Mouse (Mus musculus): ENCODE results near the gene Egf. TPM values are rescaled to one million over a fixed set of nuclear protein-coding genes. Genes with fewer than 3 reads are reported as not detected.
A peak's percentile ranks its signal among the peaks of the same experiment; 100 is the strongest.

Gene Egf
- total RNA-seq, 2 experiments from 2014 or later, result 0.47 to 0.95 TPM

DNA sequence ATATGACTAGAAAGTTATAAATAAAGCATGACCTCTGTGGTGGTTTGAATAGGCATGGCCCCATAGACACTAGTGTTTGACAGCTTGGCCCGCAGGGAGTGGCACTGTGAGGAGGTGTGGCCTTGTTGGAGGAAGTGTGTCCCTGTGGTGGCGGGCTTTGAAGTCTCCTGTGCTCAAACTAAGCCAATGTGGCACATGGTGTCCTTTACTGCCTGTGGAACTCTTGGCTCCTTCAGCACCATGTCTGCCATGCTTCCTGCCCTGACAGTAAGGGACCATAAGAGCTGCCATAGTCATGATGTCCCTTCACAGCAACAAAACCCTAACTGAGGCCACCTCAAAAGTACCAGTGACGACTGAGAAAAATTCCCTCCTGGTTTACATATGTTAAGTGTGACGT, 102.6 kb downstream of the Egf start:
- ATAC-seq (ENCODE audit: poor library complexity, severe bottlenecking), result peak; percentile 33

DNA sequence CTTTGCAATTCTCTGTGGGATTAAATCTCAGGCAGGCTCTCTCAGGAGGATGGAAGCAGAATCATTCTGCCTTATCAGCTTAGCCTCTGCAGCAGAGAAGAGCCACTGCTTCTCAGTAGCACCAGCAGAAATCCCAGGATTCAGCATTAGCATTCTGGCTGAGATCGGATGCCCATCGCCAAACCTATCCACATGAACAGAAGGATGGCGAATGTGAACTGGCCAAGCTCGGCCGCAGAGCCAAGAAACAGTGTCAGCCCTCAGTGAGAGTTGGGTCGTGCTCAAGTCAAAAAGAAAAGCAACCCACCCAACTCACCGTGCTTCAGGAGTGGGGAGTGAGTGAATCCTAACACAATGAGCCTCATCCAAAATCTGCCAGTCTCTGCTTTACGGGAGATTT, 103.4 kb downstream of the Egf start:
- ATAC-seq (ENCODE audit: poor library complexity, severe bottlenecking), result no peak

DNA sequence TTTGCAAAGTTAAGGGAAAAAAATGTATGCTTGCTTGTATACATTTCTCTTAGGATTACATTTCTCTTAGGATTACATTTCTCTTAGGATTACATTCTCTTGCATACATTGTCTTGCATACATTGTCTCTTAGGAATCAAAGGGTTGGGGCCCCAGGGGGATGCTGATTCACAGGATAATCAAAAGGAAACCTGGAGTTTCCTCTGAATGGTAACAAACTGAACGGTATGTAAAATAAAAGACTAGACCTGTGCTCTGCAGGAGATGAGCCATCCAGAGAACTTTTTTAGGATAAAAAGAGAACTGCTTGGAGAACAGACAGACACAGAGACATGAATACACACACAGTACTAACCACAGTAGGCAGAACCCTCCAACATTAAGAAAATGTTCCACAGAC, 104.2 kb downstream of the Egf start:
- ATAC-seq (ENCODE audit: poor library complexity, severe bottlenecking), result no peak

DNA sequence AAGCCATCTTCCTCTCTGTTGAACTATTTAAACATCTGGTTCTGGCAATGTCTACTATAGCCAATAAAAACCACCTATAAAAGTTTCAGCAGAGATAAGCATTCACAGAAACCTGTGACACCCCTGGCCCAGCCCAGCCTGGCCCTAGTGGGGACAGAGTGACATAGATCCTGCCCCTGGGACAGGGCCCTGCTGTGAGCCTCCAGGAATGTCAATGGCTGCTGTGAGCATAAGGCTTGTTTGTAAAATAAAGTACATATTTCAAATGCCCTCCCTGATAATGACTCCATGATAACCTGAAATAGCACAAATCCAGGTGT, 104.9 kb downstream of the Egf start:
- no peak for ATAC-seq (ENCODE audit: poor library complexity, severe bottlenecking)

DNA sequence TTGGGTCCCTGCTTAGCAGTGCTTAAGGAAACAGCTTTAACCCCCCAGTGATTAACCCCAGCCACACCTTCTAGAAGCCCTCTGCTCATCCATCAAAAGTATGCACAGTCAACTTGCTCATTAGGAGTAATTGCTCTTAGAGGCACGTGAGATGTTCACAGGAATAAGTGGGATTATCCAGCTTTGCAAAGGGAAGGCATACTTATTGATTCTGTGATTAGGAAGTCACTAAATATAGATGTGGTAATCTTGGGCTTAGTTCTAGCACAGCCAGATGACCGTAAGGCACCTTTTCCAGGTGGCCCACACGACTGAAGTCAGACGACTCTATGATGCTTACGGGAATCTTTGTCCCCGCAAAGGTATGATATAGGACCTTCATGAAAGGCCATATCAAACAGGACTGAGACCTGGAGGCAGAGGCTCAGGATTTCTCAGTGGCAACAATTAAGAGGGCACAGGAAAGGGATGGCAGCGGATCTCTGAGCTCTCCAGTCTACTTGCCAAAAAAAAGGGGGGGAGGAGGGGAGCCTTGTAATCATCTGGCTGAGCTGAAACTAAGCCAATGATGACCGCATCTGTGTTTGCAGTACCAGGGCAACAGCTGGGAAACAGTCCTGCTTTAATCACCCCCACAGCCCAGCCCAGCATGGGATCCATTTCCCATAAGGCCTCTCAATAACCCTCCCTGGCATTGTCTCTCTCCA, 105.4 kb downstream of the Egf start:
- no peak for ATAC-seq (ENCODE audit: poor library complexity, severe bottlenecking)

DNA sequence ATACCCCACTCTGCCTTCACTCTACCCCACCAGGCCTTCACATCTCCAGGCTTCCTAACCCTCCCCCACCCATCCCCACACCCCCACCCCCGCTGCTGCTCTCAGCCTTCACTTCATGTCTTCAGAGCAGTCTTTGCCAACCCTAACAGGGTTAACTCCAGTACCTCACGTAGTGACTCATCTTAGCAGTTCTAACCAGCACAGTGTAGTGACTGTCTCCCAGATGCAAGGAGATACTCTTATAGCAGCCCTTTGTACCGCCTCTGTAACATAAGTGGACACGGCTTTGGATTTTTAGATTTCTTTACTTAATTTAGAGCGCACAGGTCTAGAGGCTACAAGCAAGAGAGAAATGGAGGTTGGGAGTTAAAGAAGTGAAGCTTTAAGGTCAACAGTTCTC, 106.5 kb downstream of the Egf start:
- ATAC-seq (ENCODE audit: poor library complexity, severe bottlenecking), result no peak

DNA sequence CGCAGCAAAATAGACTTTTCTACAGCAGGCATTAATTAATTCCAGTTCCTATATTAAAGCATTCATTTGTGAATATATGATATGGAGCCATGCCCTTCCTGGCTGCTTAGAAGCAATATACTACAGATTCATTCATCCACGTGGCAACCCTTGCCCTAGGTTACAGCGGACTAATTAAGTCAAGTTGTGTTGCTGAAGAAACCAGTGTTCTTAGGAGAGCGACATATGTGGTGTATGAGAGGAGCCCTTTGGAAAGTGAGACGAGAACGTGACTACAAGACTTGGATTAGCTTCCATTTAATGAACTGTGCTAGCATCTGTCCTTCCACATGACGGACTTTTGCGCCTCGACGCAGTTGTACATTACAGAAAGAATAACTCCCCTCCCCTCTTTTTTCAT, 107.8 kb downstream of the Egf start:
- ATAC-seq (ENCODE audit: poor library complexity, severe bottlenecking), result no peak

DNA sequence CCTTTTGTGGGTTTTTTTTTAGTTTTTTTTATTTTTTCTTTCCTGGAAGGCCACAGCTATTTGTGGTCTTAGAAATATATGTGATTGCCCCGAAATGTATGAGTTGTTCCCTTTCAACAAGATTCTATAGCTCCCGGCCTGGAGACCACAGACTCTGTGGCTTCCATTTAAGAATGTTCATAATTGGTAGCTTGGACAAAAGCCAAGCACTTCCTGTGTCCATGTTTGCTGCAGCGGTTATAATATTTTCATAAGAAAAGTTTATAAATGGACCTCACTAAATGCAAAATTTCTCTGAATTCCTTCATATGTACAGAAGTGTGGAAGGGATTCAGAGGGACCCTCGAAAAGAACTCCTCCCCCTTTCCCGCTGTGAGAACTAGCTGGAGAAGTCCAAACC, 108.3 kb downstream of the Egf start:
- ATAC-seq (ENCODE audit: poor library complexity, severe bottlenecking), result no peak

DNA sequence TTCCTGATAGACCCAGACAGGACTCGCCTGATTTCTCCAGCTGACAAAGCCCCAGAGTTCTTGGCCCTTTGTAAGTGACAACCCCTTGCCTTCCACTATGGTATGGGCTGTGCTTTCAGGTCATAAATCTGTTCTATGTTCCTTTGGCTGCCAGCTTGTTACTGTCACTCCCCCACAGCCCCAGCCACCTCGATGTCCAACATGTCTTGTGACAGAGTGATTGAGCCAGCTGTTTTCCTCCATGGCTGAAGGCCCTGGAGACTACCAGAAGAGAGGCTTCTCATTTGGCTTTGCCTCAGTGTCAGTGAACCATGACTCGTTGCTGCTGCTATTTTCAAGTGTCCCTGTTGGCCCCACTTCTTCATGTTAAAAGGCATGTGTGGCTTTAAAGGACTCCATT, 109.7 kb downstream of the Egf start:
- no peak for ATAC-seq (ENCODE audit: poor library complexity, severe bottlenecking)

DNA sequence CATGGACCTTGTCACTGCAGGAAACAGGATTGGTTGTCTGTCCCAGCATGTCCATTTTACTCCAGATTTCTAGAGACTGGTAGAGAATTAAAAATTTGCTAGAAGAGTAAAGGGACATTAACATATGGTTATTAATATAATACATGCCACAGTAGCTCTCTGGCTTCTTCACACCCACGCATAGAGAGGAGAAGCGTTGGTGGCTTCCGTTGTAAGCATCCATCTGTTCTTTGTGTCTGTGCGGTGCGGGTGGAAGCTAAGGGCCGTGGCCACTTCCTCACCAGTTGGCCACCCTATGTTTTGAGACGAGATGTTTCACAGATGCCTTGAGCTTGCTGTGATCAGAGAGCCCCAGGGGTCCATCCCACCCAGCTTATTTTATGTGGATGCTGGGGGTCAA, 113.5 kb downstream of the Egf start:
- ATAC-seq (ENCODE audit: poor library complexity, severe bottlenecking), result no peak

DNA sequence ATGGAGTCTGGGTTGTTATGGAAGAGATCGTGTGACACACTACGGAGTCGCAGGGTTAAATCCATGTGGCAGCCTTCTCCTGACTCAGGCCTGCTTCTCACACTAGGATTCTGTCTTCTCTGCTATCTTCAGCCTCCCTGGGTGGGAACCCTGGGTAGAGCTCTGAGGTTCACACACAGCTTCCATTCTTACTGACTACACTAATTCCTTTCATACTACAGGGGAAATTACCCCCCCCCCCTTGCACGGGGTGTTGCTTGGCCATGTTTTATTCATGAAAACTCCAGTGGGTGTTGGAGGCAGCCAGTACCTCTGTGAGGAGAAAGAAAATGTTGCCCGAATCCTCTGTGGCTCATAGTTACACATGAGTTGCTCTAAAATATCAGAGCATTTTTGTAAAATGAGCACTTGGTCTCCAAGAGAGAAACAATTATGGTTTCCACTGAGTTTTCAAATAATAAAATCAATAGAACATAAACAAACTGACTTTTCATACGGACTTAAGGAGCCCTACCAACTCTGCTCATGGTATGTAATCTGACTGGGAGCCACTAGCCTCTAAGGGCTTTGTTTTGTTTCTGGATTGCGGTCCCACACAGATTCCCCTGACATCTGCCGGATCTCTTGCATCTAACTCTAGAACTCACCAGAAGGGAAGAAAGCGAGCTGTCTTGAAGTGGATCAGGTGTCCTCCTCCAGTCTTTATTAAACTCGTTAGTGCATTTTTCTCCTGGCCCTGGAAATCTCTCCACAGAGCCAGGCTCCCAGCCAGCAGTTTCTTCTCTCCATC, 114.7 kb downstream of the Egf start:
- ATAC-seq (ENCODE audit: poor library complexity, severe bottlenecking), result no peak

DNA sequence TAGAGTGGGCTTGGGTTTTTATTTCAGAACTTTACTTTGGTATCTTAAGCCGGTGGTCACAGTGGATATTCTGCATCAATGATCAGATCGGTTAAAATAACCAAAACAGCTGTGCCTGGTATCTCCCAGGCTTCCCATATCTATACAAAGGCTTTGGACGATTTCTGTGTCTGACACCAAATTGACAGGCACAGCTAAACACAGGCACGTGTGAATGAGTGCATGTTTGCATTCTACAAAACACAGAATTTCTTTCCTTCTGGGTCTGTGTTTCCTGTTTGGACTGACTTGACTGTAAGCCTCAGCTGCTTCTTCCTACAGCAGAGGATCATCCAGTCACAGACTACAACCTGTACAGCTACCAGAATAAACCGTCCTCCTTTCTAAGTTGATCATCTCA, 115.4 kb downstream of the Egf start:
- no peak for ATAC-seq (ENCODE audit: poor library complexity, severe bottlenecking)

DNA sequence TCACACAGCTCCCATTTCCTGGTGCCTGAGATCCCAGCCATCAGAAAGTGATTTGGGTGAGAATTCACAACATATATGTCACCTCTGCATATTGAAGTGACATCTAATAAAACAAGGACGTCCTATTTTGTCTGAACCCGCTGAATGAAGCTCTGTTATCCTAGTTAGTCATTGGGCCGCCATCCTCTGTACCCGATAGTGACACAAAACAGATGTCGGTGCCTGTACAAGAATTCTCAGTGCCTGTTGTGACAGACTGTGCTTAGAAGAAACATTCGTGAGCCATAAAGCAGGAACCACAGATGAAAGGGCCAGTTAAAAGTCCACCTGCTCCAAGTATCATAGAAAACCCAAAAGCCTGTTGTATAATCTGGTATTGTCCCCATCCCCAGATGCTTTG, 117.7 kb downstream of the Egf start:
- ATAC-seq (ENCODE audit: poor library complexity, severe bottlenecking), result no peak

DNA sequence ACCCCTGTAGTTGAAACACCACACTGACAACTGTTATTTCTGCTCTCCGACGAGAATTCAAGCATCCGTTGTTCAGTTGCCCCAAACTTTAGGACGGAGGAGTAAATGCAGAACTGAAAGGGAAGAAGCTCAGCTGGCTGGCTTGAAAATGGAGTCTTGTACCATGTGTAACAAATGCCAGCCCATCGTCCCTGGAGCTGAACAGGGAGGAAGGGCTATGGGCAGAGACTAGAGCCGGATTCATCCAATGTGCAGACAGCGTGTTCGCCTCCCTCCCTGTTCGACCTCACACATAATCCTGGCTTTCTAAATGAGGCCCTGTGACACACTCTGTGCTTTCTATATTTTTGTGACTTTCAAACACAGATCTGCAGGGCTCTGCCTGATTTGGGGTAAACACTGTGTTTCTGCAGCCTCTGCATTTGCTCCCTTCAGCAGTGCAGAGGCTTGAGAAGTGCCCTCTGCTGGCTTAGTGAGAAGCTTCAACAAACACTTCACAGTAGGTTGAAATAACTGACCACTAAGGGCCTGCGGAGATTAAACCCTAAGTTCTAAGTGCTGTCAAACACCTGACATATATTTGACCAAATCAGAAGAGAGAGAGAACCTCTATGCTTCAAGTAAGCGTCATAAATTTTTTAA, 120.7 kb downstream of the Egf start:
- peak; percentile 56 for ATAC-seq (ENCODE audit: poor library complexity, severe bottlenecking)

DNA sequence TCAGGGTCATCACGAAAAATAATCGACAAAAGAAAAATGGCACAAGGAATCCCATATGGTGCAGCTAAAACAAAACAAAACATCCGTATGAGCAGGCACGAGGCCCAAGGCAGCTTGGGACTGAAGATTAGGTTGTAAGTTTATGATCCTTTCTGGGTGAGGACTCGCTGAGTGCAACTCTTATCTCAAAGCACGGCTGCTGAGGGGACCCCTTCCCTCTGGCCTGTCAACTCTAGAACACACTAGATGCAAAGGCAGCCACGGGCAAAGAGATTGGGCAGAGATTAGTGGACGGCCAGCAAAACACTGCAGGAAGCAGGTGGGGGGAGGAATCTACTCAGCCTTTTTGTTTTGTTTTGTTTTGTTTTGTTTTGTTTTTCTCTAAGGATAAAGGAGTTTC, 121.6 kb downstream of the Egf start:
- no peak for ATAC-seq (ENCODE audit: poor library complexity, severe bottlenecking)

DNA sequence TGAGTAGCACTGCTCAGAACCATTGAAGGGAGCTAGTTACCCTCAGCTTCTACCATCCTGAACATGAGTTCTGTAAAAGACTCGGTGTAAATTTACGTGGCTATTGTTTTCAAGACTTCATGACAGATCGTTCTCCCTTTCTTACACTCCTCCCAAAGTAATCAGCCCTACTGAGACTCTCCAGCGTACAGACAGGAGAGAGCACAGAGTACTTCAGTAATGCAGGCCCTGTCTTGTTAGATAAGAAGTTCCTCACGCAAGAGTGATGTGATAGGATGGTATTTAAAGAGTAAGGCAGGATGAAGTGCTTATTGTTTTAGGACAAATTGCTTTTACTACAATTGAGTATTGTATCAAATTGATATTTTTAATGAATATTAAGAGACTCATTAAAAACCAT, 123.3 kb downstream of the Egf start:
- ATAC-seq (ENCODE audit: poor library complexity, severe bottlenecking), result no peak

DNA sequence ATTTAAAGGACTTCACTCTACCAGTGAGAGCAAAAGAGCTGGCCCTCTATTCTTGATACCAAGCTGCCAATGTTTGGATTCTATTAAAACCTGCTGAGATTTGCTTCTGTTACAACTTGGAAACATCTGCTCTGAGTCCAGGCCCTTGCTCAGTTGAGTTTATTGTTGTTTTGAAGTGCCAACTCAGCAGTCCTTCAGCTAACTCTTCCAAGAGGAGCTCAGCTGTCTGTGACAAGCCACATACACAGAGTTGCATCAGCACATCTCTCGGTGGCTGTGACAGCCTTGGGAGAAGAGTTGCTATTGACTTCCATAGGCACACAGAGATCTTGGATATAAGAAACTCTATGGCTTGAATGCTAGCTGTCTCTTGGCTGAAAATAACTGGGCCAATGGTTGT, 124.1 kb downstream of the Egf start:
- ATAC-seq (ENCODE audit: poor library complexity, severe bottlenecking), result no peak

Other genes starting within 250 kb of the Egf start
- gene Elovl6, start 223.0 kb downstream of the Egf start, total RNA-seq (2015), result 11.8 and 13.7 TPM in 2 replicates
- gene Elovl6, start 223.0 kb downstream of the Egf start, total RNA-seq (2017), result 9.5 and 10.6 TPM in 2 replicates
- gene Lrit3, start 48.7 kb upstream of the Egf start, total RNA-seq (2015), result 0.09 TPM in 1 of 2 replicates, not detected in the other
- not detected in 2 replicates for gene Lrit3, start 48.7 kb upstream of the Egf start, total RNA-seq (2017)
- gene Rrh, start 67.3 kb upstream of the Egf start, total RNA-seq (2015), result not detected in 2 replicates
- 0.37 TPM in 1 of 2 replicates, not detected in the other for gene Rrh, start 67.3 kb upstream of the Egf start, total RNA-seq (2017)
- 8.8 and 14.9 TPM in 2 replicates for gene Gar1, start 76.1 kb upstream of the Egf start, total RNA-seq (2015)
- gene Gar1, start 76.1 kb upstream of the Egf start, total RNA-seq (2017), result 5.4 and 11.6 TPM in 2 replicates
- gene Cfi, start 80.6 kb upstream of the Egf start, total RNA-seq (2015), result not detected in 2 replicates
- not detected in 2 replicates for gene Cfi, start 80.6 kb upstream of the Egf start, total RNA-seq (2017)
- gene Pla2g12a, start 123.3 kb upstream of the Egf start, total RNA-seq (2015), result 4.3 and 6.0 TPM in 2 replicates
- 6.1 and 7.2 TPM in 2 replicates for gene Pla2g12a, start 123.3 kb upstream of the Egf start, total RNA-seq (2017)
- 24.6 and 32.3 TPM in 2 replicates for gene Casp6, start 146.1 kb upstream of the Egf start, total RNA-seq (2015)
- 14.1 and 17.1 TPM in 2 replicates for gene Casp6, start 146.1 kb upstream of the Egf start, total RNA-seq (2017)
- 102 and 117 TPM in 2 replicates for gene Mcub, start 214.9 kb upstream of the Egf start, total RNA-seq (2015)
- 155 and 162 TPM in 2 replicates for gene Mcub, start 214.9 kb upstream of the Egf start, total RNA-seq (2017)

All from megakaryocyte, adult 5-6 weeks (primary cell).